Mouse (Mus musculus) CD4-positive, CD25-positive, alpha-beta regulatory T cell, adult 9 weeks (primary cell): ENCODE data around the gene Krtap6-1. TPM values are rescaled to one million over a fixed set of nuclear protein-coding genes. Genes with fewer than 3 reads are reported as not detected.

ENCODE experiments used
- polyA plus RNA-seq: library from polyadenylated mRNA; unstranded; fragments of 100-300 nt; shearing (Covaris generic); gene quantifications from one replicate; pipeline ENCODE4 v1.2.1, GENCODE M21; 2017

The Krtap6-1 gene
- not detected for polyA plus RNA-seq

DNA sequence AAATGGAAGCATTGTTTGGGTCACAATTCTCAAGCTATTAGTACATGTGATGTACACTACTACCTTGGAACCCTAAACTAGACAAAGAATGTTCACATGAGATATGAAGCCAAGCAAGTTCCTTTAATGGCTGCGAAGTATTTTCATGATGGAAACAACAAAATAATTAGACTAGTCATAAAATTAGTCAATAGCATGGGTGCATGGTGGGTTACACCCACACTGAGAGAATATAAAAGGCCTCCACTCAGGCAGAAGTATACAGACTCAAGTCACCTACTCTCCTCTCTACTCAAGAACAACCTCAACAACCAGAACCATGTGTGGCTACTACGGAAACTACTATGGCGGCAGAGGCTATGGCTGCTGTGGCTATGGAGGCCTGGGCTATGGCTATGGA is at the start of gene Krtap6-1:
TSS of gene Krtap6-1 (plus strand) at position 301 of the 400 bp plus-strand sequence.

DNA sequence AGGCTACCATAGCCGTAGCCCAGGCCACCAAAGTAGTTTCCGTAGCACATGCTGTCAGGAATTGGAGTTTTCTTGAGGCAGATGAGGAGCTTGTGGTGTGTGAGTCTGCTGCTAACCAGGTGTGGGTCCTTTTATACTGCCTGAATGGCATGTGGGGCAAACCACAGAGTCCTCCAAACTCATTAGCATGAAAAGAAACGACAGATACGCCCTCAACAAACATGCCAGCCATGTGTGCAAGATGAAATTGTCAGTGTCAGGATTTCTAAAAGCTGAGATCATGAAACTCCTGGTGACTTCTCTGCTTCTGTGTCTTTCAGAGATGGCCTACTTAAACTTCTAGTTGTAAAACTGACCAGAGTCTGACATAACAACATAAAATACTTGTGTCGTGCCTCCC is 20.8 kb upstream of the Krtap6-1 start, which contains the start of gene Krtap22-2:
TSS of gene Krtap22-2 (minus strand) at position 101 of the 400 bp plus-strand sequence.

DNA sequence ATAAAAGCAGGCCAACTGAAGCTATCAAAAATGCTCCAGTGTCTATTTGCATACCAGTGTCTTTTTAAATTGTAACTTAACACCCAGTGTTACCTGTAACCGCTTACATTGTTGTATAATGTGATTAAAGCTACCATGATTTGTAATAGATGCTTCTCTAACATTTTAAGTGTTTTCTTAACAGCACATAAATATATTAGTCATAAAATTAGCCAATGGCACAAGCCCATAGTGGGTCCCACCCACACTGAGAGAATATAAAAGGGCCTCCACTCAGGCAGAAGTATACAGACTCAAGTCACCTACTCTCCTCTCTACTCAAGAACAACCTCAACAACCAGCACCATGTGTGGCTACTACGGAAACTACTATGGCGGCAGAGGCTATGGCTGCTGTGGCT is 16.5 kb upstream of the Krtap6-1 start, which contains the start of gene Gm10229:
TSS of gene Gm10229 (plus strand) at position 301 of the 400 bp plus-strand sequence.

DNA sequence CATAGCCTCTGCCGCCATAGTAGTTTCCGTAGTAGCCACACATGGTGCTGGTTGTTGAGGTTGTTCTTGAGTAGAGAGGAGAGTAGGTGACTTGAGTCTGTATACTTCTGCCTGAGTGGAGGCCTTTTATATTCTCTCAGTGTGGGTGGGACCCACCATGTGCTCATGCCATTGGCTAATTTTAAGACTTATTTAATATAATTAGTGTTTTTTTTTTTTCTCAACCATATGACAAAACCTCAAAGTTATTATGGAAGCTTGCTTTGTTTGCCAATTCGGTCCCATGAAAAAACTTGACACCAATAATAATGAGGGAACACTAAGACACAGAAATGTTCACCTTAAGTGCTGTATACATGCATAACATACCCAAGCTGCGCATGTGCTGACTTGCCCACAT is 9.9 kb downstream of the Krtap6-1 start, which contains the start of gene Gm10228:
TSS of gene Gm10228 (minus strand) at position 101 of the 400 bp plus-strand sequence.

DNA sequence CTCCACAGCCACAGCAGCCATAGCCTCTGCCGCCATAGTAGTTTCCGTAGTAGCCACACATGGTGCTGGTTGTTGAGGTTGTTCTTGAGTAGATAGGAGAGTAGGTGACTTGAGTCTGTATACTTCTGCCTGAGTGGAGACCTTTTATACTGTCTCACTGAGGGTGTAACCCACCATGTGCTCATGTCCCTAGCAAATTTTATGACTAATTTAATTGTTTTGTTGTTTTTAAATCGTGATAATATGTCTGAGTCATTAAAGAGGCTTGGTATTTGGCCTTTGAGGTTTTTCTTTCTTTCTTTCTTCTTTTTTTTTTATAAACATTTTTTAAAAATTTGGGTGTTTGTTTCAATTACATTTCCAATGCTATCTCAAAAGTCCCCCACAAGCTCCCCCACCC is 16.3 kb downstream of the Krtap6-1 start, which contains the start of gene Krtap6-5:
TSS of gene Krtap6-5 (minus strand) at position 101 of the 400 bp plus-strand sequence.

DNA sequence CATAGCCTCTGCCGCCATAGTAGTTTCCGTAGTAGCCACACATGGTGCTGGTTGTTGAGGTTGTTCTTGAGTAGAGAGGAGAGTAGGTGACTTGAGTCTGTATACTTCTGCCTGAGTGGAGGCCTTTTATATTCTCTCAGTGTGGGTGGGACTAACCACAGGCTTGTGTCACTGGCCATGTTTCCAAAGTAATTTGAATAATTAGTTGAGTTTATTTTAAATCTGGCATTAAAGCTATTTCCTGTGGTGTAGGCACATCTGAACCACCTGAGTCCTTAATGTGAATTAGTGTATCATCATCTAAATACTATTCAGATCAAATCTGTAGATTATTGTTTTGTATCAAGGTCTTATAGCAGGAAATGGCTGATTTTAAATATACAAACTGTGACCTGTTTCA is 32.4 kb downstream of the Krtap6-1 start, which contains the start of gene 1110025L11Rik:
TSS of gene 1110025L11Rik (minus strand) at position 101 of the 400 bp plus-strand sequence.

Other genes with a start within 250 kb of the Krtap6-1 start
- not detected for gene Gm20741, start 219.5 kb upstream of the Krtap6-1 start, polyA plus RNA-seq
- gene Krtap15, start 211.5 kb upstream of the Krtap6-1 start, polyA plus RNA-seq = not detected
- gene Krtap14, start 205.6 kb upstream of the Krtap6-1 start, polyA plus RNA-seq = not detected
- not detected for gene Krtap19-1, start 162.3 kb upstream of the Krtap6-1 start, polyA plus RNA-seq
- gene Krtap19-2, start 157.4 kb upstream of the Krtap6-1 start, polyA plus RNA-seq = not detected
- gene Krtap19-3, start 153.7 kb upstream of the Krtap6-1 start, polyA plus RNA-seq = not detected
- gene Krtap19-4, start 146.6 kb upstream of the Krtap6-1 start, polyA plus RNA-seq = not detected
- not detected for gene Krtap19-5, start 135.2 kb upstream of the Krtap6-1 start, polyA plus RNA-seq
- not detected for gene Krtap19-9b, start 99.4 kb upstream of the Krtap6-1 start, polyA plus RNA-seq
- gene Krtap16-3, start 68.8 kb upstream of the Krtap6-1 start, polyA plus RNA-seq = not detected
- not detected for gene Krtap22-2, start 20.9 kb upstream of the Krtap6-1 start, polyA plus RNA-seq
- not detected for gene Gm10229, start 16.4 kb upstream of the Krtap6-1 start, polyA plus RNA-seq
- not detected for gene Gm10228, start 9.8 kb downstream of the Krtap6-1 start, polyA plus RNA-seq
- gene Krtap6-5, start 16.2 kb downstream of the Krtap6-1 start, polyA plus RNA-seq = not detected
- not detected for gene 1110025L11Rik, start 32.3 kb downstream of the Krtap6-1 start, polyA plus RNA-seq
- gene Krtap6-3, start 52.3 kb downstream of the Krtap6-1 start, polyA plus RNA-seq = not detected
- gene Gm6358, start 109.2 kb downstream of the Krtap6-1 start, polyA plus RNA-seq = not detected
- gene Gm10061, start 119.4 kb downstream of the Krtap6-1 start, polyA plus RNA-seq = not detected
- not detected for gene Gm9789, start 126.3 kb downstream of the Krtap6-1 start, polyA plus RNA-seq
- not detected for gene Gm7735, start 137.8 kb downstream of the Krtap6-1 start, polyA plus RNA-seq
- gene 1110057P08Rik, start 143.0 kb downstream of the Krtap6-1 start, polyA plus RNA-seq = not detected
- gene Krtap20-2, start 174.2 kb downstream of the Krtap6-1 start, polyA plus RNA-seq = not detected